Mouse (Mus musculus): ENCODE measurements around the gene Fat2. TPM values are rescaled to one million over a fixed set of nuclear protein-coding genes. Genes with fewer than 3 reads are reported as not detected.

Fat2 gene
- under 1 TPM; 0.03 to 0.09 TPM for total RNA-seq (2021)
- long read RNA-seq, experiment 1, result 0 reads
- long read RNA-seq, experiment 2, result 0 reads

GRCm38 (mm10) chr11:55336101-55336891 lies at the start of gene Fat2:
TSS of gene Fat2 (minus strand) at chr11:55336564.
- no peak for DNase-seq

GRCm38 (mm10) chr11:55383463-55384045 lies 47.2 kb upstream of the Fat2 start:
- DNase-seq, result no peak

GRCm38 (mm10) chr11:55380908-55381307 lies 44.5 kb upstream of the Fat2 start:
- DNase-seq, result no peak

- peak; percentile 80 for DNase-seq
Observed at GRCm38 (mm10) chr11:55378371-55378770, 42.0 kb upstream of the Fat2 start.

GRCm38 (mm10) chr11:55373838-55374237 lies 37.5 kb upstream of the Fat2 start:
- no peak for DNase-seq

GRCm38 (mm10) chr11:55373373-55373772 lies 37.0 kb upstream of the Fat2 start:
- no peak for DNase-seq

GRCm38 (mm10) chr11:55372001-55372400 lies 35.6 kb upstream of the Fat2 start:
- DNase-seq, result no peak

GRCm38 (mm10) chr11:55369093-55369471 lies 32.7 kb upstream of the Fat2 start:
- peak; percentile 55 for DNase-seq

GRCm38 (mm10) chr11:55368388-55369092 lies 32.2 kb upstream of the Fat2 start:
- DNase-seq, result no peak

GRCm38 (mm10) chr11:55367783-55368182 lies 31.4 kb upstream of the Fat2 start:
- DNase-seq, result peak; percentile 71

- no peak for DNase-seq
Observed at GRCm38 (mm10) chr11:55365840-55366239, 29.5 kb upstream of the Fat2 start.

GRCm38 (mm10) chr11:55365242-55365641 lies 28.9 kb upstream of the Fat2 start:
- DNase-seq, result no peak

- peak; percentile 71 for DNase-seq
Observed at GRCm38 (mm10) chr11:55364662-55365061, 28.3 kb upstream of the Fat2 start.

GRCm38 (mm10) chr11:55358094-55358783 lies 21.9 kb upstream of the Fat2 start:
- DNase-seq, result no peak

GRCm38 (mm10) chr11:55356846-55357245 lies 20.5 kb upstream of the Fat2 start:
- DNase-seq, result no peak

- no peak for DNase-seq
Observed at GRCm38 (mm10) chr11:55341961-55342371, 5.6 kb upstream of the Fat2 start.

GRCm38 (mm10) chr11:55340789-55341188 lies 4.4 kb upstream of the Fat2 start:
- no peak for DNase-seq

- no peak for DNase-seq
Observed at GRCm38 (mm10) chr11:55337032-55337769, 837 bp upstream of the Fat2 start.

- DNase-seq, result no peak
Observed at GRCm38 (mm10) chr11:55335314-55336076, 869 bp downstream of the Fat2 start.

GRCm38 (mm10) chr11:55334545-55334944 lies 1.8 kb downstream of the Fat2 start:
- no peak for DNase-seq

GRCm38 (mm10) chr11:55334063-55334462 lies 2.3 kb downstream of the Fat2 start:
- no peak for DNase-seq

All from adrenal gland, postnatal 10 days (tissue).